Mouse (Mus musculus) limb, embryonic 10.5 days (tissue): ENCODE measurements around the gene Gm49373. TPM values are rescaled to one million over a fixed set of nuclear protein-coding genes. Genes with fewer than 3 reads are reported as not detected.
"Not testable (repeated sequence)": the region's sequence is repeated elsewhere in the genome, so short reads cannot be mapped to it uniquely, and the experiment has no call there.

Source experiments
- DNase-seq: peaks from one replicate; pipeline ENCODE4 v3.0.0-alpha.2; 2017; ENCODE audit warnings: low spot score
- H3K27ac ChIP-seq: fragments of 300-500 bp; sonication (generic); 2 replicates; pipeline ENCODE4 v1.5.1; 2016; ENCODE audit warnings: mild to moderate bottlenecking
- H3K27me3 ChIP-seq: fragments of 300-500 bp; sonication (generic); 2 replicates; pipeline ENCODE4 v1.6.1; 2016; ENCODE audit warnings: low read depth, mild to moderate bottlenecking; ENCODE audit not compliant: poor library complexity, severe bottlenecking
- H3K36me3 ChIP-seq: fragments of 300-500 bp; sonication (generic); 2 replicates; pipeline ENCODE4 v1.6.1; 2016; ENCODE audit warnings: mild to moderate bottlenecking, moderate library complexity
- H3K4me1 ChIP-seq: fragments of 300-500 bp; sonication (generic); 2 replicates; pipeline ENCODE4 v1.6.1; 2016
- H3K4me3 ChIP-seq: fragments of 300-500 bp; sonication (generic); 2 replicates; pipeline ENCODE4 v1.5.1; 2016; ENCODE audit warnings: mild to moderate bottlenecking, moderate library complexity
- H3K9me3 ChIP-seq: fragments of 300-500 bp; sonication (generic); replicated peaks from 2 replicates; pipeline ENCODE4 v1.6.1; 2016; ENCODE audit warnings: mild to moderate bottlenecking
- WGBS: fragments of 180-500 bp; shearing (Covaris S2); methylation state at CpG from one replicate; pipeline ENCODE4 v1.1.7; 2016; 5-methylcytosine and 5-hydroxymethylcytosine counted together
- polyA plus RNA-seq: library from polyadenylated mRNA; unstranded; fragments of >200 nt; fragmentation: Nextera tagmentation; extraction: Ambion mirVana; gene quantifications from 2 replicates; pipeline ENCODE4 v1.2.1, GENCODE M21; 2016

Gm49373 gene
- polyA plus RNA-seq, 1 experiment from 2014 or later: 0.81 TPM

DNA sequence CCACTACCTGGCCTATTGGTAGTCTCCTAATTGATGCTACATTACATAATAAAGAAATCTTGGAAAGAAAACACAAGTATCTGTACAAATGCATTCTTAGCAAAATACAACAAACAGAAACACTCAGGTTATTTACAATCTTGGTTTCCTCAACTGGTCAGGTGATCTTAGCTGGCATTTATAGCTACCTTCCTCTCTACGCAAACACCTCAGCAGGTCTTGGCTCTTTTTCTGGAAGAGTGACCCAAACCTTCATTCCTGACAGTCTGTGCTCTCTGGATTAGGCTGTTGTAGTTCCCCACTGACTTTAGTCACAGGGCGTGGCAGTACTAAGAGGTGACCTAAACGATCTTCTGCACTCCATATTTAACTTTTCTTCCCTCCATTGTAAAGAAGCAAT lies 27.7 kb downstream of the Gm49373 start:
- Histone ChIP-seq H3K27me3 (peaks cover 18% of the 10 kb centered on the region), H3K27ac (no peak overlapping the region), H3K9me3 (no peaks in the 10 kb centered on the region), H3K4me3 (no peak overlapping the region), H3K4me1 (peaks cover 10% of the 10 kb centered on the region), H3K36me3 (no peaks in the 10 kb centered on the region)
- 83% methylated on average over 3 of the region's 3 CpGs for WGBS
- no peak for DNase-seq

DNA sequence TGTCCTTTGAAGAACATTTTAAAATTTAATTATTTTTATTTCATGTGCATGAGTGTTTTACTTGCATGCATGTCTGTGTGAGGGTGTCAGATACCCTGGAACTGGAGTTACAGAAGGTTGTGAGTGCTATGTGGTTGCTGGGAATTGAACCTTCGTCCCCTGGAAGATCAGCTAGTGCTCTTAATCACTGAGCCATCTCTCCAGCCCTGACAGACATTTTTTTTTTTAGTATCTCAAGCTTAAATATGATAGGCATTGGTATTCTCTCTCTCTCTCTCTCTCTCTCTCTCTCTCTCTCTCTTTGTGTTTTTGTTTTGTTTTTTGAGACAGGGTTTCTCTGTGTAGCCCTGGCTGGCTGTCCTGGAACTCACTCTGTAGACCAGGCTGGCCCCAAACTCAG lies 28.1 kb downstream of the Gm49373 start:
- Histone ChIP-seq H3K4me1 (peaks cover 11% of the 10 kb centered on the region), H3K27me3 (peaks cover 22% of the 10 kb centered on the region)
- not testable (repeated sequence) for H3K27ac ChIP-seq, H3K36me3 ChIP-seq, H3K9me3 ChIP-seq, DNase-seq, H3K4me3 ChIP-seq
- WGBS: 79% methylated on average over 1 of the region's 1 CpGs

DNA sequence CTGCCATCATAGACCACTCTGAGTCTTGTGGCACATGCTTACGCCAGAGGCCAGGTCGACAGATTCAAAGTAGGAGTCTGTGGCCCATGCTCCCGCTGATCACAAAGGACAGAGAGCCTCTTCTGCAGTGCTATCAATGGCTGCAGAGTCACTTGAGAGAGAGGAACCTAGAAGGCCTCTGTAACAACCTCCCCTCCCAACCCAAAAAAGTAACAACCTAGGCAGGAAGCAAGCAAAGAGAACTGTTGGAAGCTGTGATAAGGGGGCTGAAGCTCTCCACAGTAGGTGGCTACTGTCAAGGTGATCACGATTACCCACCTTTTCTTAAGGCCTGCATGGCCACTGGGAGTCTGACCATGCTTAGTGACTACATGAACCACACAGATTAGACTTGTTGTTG lies 29.3 kb downstream of the Gm49373 start:
- WGBS: 83% methylated on average over 4 of the region's 4 CpGs
- no peaks in the 10 kb centered on the region; the same call in 1 of the 2 replicates for H3K9me3 ChIP-seq
- no peak for DNase-seq
- peaks cover 35% of the 10 kb centered on the region for H3K27me3 ChIP-seq
- H3K4me3 ChIP-seq: no peak overlapping the region
- no peak overlapping the region for H3K27ac ChIP-seq
- peaks cover 11% of the 10 kb centered on the region for H3K4me1 ChIP-seq
- H3K36me3 ChIP-seq: no peaks in the 10 kb centered on the region

DNA sequence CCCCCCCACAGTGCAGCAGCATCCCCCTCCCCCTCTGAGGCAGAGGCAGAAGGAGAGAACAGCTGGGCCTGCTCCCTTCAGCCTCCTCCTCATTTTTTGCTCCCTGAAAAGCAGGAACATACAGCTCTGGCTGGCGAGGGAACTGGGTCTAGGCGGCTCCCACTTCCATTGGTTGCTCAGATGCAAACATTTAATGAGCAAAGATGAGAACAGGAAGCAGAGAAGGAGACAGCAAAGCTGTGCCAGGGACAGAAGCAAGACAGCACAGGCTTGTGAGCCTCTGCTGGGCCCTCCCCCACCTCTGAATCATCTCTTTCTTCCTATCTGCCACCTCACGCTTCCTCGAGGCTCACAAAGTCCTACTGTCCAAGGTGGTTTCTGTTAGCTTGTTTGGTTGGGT lies 31.6 kb downstream of the Gm49373 start:
- Histone ChIP-seq H3K27me3 (peaks cover 57% of the 10 kb centered on the region), H3K36me3 (no peaks in the 10 kb centered on the region), H3K9me3 (no peaks in the 10 kb centered on the region; the same call in 1 of the 2 replicates), H3K4me1 (peaks cover 31% of the 10 kb centered on the region), H3K4me3 (no peak overlapping the region), H3K27ac (no peak overlapping the region)
- DNase-seq: no peak
- 58% methylated on average over 4 of the region's 4 CpGs for WGBS

- Histone ChIP-seq H3K36me3 (no peaks in the 10 kb centered on the region), H3K27ac (no peak overlapping the region), H3K4me1 (peaks cover 40% of the 10 kb centered on the region), H3K27me3 (peaks cover 72% of the 10 kb centered on the region), H3K9me3 (no peaks in the 10 kb centered on the region; the same call in 1 of the 2 replicates), H3K4me3 (no peak overlapping the region)
- no peak for DNase-seq
- 78% methylated on average over 3 of the region's 3 CpGs for WGBS
Observed at GRCm38 (mm10) chr9:21039779-21040178, 33.1 kb downstream of the Gm49373 start.

GRCm38 (mm10) chr9:21037481-21037891 lies 35.4 kb downstream of the Gm49373 start:
- Histone ChIP-seq H3K4me3 (peak overlapping the region; percentile 50), H3K36me3 (no peaks in the 10 kb centered on the region), H3K27me3 (peaks cover 95% of the 10 kb centered on the region), H3K27ac (peak overlapping the region; percentile 73), H3K9me3 (no peaks in the 10 kb centered on the region; the same call in 1 of the 2 replicates), H3K4me1 (peaks cover 52% of the 10 kb centered on the region)
- WGBS: 3% methylated on average over 31 of the region's 31 CpGs
- no peak for DNase-seq

DNA sequence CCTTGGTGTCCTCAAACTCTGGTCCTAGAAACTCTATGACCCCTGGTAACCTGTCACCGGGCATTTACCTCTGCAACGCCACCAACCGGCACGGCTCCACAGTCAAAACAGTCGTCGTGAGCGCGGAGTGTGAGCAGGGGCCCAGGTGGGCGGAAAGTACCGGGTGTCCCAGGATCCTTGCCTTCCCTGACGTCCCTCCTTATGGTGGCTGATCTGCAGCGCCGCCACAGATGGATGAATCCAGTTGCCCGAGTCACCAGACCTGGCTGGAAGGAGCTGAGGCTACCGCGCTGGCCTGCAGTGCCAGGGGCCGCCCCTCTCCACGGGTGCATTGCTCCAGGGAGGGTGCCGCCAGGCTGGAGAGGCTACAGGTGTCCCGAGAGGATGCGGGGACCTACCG lies 36.2 kb downstream of the Gm49373 start:
- Histone ChIP-seq H3K36me3 (no peaks in the 10 kb centered on the region), H3K9me3 (no peaks in the 10 kb centered on the region; the same call in 1 of the 2 replicates), H3K4me1 (peaks cover 60% of the 10 kb centered on the region), H3K27ac (no peak overlapping the region), H3K4me3 (peak overlapping the region; percentile 50), H3K27me3 (peaks cover 100% of the 10 kb centered on the region)
- peak; percentile 39 for DNase-seq
- 1% methylated on average over 22 of the region's 22 CpGs for WGBS

DNA sequence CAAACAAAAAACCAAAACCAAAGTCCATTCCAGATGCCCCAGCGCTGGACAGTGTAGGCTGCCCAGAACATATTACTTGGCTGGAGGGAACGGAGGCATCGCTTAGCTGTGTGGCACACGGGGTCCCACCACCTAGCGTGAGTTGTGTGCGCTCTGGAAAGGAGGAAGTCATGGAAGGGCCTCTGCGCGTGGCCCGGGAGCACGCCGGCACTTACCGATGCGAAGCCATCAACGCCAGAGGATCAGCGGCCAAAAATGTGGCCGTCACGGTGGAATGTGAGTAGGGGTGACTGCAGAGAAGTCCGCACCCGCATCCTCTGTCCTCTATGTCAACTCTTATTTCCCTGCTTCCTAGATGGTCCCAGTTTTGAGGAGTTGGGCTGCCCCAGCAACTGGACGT lies 36.7 kb downstream of the Gm49373 start:
- WGBS: 7% methylated on average over 20 of the region's 20 CpGs
- Histone ChIP-seq H3K36me3 (no peaks in the 10 kb centered on the region), H3K27ac (no peak overlapping the region), H3K27me3 (peaks cover 100% of the 10 kb centered on the region), H3K9me3 (no peaks in the 10 kb centered on the region; the same call in 1 of the 2 replicates), H3K4me1 (peaks cover 62% of the 10 kb centered on the region), H3K4me3 (peak overlapping the region; percentile 50; the same call in 1 of the 2 replicates)
- peak; percentile 44 for DNase-seq

DNA sequence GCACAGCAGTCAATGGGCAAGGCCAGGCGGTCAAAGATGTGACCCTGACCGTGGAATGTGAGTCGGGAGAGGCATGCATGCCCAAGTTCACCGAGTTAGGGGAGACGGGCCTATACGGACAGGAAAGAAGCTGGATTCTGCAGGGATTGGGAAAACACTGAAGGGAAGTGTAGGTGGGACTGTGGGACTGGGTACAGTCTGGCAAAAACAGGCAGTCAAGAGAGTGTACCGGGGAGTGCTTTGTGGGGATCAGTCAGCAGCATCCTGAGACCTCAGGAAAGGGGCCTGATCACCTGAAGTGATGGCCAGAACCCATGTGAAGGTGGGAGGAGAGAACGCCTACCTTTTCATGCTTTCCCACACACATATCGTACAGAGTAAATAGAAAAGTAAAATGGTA lies 37.3 kb downstream of the Gm49373 start:
- no peaks in the 10 kb centered on the region for H3K36me3 ChIP-seq
- DNase-seq: no peak
- 0 out of 2 replicates have a peak overlapping the region, but pooled peaks have one; percentile 16 for H3K4me3 ChIP-seq
- H3K27me3 ChIP-seq: peaks cover 98% of the 10 kb centered on the region
- no peaks in the 10 kb centered on the region; the same call in 1 of the 2 replicates for H3K9me3 ChIP-seq
- H3K4me1 ChIP-seq: peaks cover 65% of the 10 kb centered on the region
- WGBS: 16% methylated on average over 9 of the region's 9 CpGs
- H3K27ac ChIP-seq: no peak overlapping the region

DNA sequence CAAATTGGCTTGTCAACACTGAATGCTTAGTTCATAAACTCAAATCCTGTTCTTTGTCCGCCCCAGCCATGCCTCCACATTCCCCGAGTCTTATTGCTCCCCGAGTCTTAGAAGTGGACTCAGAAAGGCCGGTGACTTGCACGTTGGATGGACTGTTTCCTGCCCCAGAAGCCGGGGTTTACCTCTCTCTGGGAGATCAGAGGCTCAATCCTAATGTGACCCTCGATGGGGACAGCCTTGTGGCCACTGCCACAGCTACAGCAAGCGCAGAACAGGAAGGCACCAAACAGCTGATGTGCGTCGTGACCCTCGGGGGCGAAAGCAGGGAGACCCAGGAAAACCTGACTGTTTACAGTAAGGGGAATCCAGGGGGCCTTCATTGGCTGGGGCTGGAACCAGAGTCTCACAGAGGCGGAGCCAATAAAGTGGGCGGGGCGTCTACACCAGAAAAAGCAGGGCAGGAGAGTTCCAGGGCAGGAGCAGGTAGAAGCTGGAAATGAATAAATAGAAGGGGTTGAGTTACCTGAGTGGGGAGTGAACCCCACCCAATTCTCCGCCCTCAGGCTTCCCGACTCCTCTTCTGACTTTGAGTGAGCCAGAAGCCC lies 38.3 kb downstream of the Gm49373 start:
- Histone ChIP-seq H3K36me3 (no peaks in the 10 kb centered on the region), H3K27ac (no peak overlapping the region), H3K4me1 (peaks cover 71% of the 10 kb centered on the region), H3K9me3 (no peaks in the 10 kb centered on the region; the same call in 1 of the 2 replicates), H3K27me3 (peaks cover 97% of the 10 kb centered on the region), H3K4me3 (peak overlapping the region; percentile 16; the same call in 1 of the 2 replicates)
- 4% methylated on average over 17 of the region's 17 CpGs for WGBS
- peak; percentile 50 for DNase-seq

GRCm38 (mm10) chr9:21033136-21033535 lies 39.8 kb downstream of the Gm49373 start:
- under 1% methylated on average over 34 of the region's 34 CpGs for WGBS
- Histone ChIP-seq H3K4me1 (peaks cover 79% of the 10 kb centered on the region), H3K9me3 (no peaks in the 10 kb centered on the region), H3K27ac (no peak overlapping the region), H3K36me3 (no peaks in the 10 kb centered on the region), H3K27me3 (peaks cover 97% of the 10 kb centered on the region), H3K4me3 (peak overlapping the region; percentile 56)
- peak; percentile 83 for DNase-seq

GRCm38 (mm10) chr9:21032491-21032890 lies 40.4 kb downstream of the Gm49373 start:
- Histone ChIP-seq H3K27me3 (peaks cover 97% of the 10 kb centered on the region), H3K36me3 (no peaks in the 10 kb centered on the region), H3K4me1 (peaks cover 80% of the 10 kb centered on the region), H3K27ac (no peak overlapping the region), H3K9me3 (no peaks in the 10 kb centered on the region), H3K4me3 (peak overlapping the region; percentile 56)
- 5% methylated on average over 7 of the region's 7 CpGs for WGBS
- DNase-seq: no peak

DNA sequence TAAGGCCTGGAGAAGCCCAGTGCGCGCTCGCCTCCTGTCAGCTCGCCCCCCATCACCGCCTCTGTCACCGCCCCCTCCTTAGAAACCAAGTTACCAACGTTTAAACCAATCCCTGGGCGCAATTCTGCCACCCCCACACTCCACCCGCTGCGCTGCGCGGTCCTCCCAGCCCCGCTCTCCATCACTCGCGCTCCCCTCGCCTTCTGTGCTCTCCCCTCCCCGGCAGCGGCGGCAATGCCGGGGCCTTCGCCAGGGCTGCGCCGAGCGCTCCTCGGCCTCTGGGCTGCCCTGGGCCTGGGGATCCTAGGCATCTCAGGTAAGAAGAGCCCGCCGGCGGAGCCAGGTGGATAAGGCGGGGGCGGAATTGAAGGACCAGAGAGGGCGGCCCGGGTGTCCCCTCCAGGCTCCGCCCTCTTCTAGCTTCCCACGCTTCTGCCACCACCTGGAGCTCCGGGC lies 41.0 kb downstream of the Gm49373 start, which contains the start of gene Icam5:
Icam5 (plus strand) TSS at position 178 of the 456 bp plus-strand sequence.
- Histone ChIP-seq H3K27me3 (peaks cover 97% of the 10 kb centered on the region), H3K36me3 (no peaks in the 10 kb centered on the region), H3K9me3 (no peaks in the 10 kb centered on the region), H3K27ac (no peak within 1 kb of the TSS), H3K4me1 (peaks cover 75% of the 10 kb centered on the region), H3K4me3 (peak within 1 kb of the TSS; percentile 56)
- DNase-seq: no peak
- WGBS: under 1% methylated on average over 35 of the region's 35 CpGs
